In the genomic region with DNA sequence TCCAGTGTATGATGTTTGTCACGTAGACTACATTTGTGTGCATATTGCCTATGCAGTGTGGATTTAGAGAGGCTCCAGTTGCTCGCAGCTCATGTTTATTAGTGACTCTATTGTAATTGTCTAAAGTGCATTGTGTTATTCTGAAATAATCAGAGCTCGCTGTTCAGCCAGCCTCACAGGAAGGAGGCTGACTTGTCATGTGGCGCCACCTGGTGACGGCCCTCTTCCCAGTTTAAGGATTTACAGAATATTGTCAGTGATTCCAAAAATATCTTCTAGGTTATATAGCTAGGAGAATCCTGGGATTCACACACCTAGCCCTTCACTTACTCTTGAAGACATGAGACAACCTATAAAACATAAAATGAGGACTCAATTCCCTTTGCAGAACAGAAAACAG, we compare ENCODE assay signal across 8 mouse cellular contexts. TPM values are rescaled to one million over a fixed set of nuclear protein-coding genes. Genes with fewer than 3 reads are reported as not detected.
A peak's percentile ranks its signal among the peaks of the same experiment; 100 is the strongest.
DNase-seq lines count a peak whose midpoint lies in the region; ATAC-seq lines count a peak whose summit lies in the region.

No protein-coding gene starts in this region.

- H3K27me3 ChIP-seq in kidney, embryonic 16.5 days (ENCODE audit: insufficient read depth, low read length) = no peaks in the 10 kb centered on the region
- H3K27me3 ChIP-seq in forebrain, embryonic 14.5 days (replicated peaks; ENCODE audit: control insufficient read depth, insufficient read depth, low read length) = no peaks in the 10 kb centered on the region
- H3K27me3 ChIP-seq in midbrain, embryonic 14.5 days (ENCODE audit: control insufficient read depth, insufficient read depth, low read length) = no peaks in the 10 kb centered on the region

- no peak overlapping the region for H3K4me3 ChIP-seq in kidney, embryonic 16.5 days (ENCODE audit: low read length)
- no peak overlapping the region for H3K4me3 ChIP-seq in forebrain, embryonic 14.5 days (ENCODE audit: low read depth, low read length)
- no peak overlapping the region for H3K4me3 ChIP-seq in midbrain, embryonic 14.5 days (replicated peaks; ENCODE audit: low read depth, low read length)

- intact Hi-C loops in left cerebral cortex, postnatal 10 days (cut with DNase I) = loop anchor here (2.0 kb wide), 1 partner anchor 160 kb away; no protein-coding TSS in a partner anchor

- H3K4me1 ChIP-seq in kidney, embryonic 16.5 days (ENCODE audit: insufficient read depth, low read length) = no peaks in the 10 kb centered on the region
- H3K4me1 ChIP-seq in forebrain, embryonic 14.5 days (ENCODE audit: control insufficient read depth, insufficient read depth, low read length) = no peaks in the 10 kb centered on the region
- H3K4me1 ChIP-seq in midbrain, embryonic 14.5 days (ENCODE audit: control insufficient read depth, insufficient read depth, low read length) = no peaks in the 10 kb centered on the region

- no peak overlapping the region for H3K27ac ChIP-seq in kidney, embryonic 16.5 days (ENCODE audit: low read length)
- H3K27ac ChIP-seq in forebrain, embryonic 14.5 days (ENCODE audit: low read depth, low read length) = no peak overlapping the region
- H3K27ac ChIP-seq in midbrain, embryonic 14.5 days (replicated peaks; ENCODE audit: low read depth, low read length) = no peak overlapping the region

- H3K9me3 ChIP-seq in kidney, embryonic 16.5 days (ENCODE audit: low read length) = no peaks in the 10 kb centered on the region
- H3K9me3 ChIP-seq in forebrain, embryonic 14.5 days (replicated peaks; ENCODE audit: control insufficient read depth, low read length) = no peaks in the 10 kb centered on the region
- H3K9me3 ChIP-seq in midbrain, embryonic 14.5 days (ENCODE audit: control insufficient read depth, low read length) = no peaks in the 10 kb centered on the region

- peaks cover 36% of the 10 kb centered on the region for H3K36me3 ChIP-seq in kidney, embryonic 16.5 days (ENCODE audit: insufficient read depth, low read length)
- peaks cover 53% of the 10 kb centered on the region for H3K36me3 ChIP-seq in forebrain, embryonic 14.5 days (ENCODE audit: control insufficient read depth, insufficient read depth, low read length)
- peaks cover 64% of the 10 kb centered on the region for H3K36me3 ChIP-seq in midbrain, embryonic 14.5 days (ENCODE audit: control insufficient read depth, insufficient read depth, low read length)

- H3K9ac ChIP-seq in kidney, embryonic 16.5 days (replicated peaks; ENCODE audit: low read length) = no peak overlapping the region
- no peak overlapping the region for H3K9ac ChIP-seq in forebrain, embryonic 14.5 days (ENCODE audit: low read length)
- no peak overlapping the region for H3K9ac ChIP-seq in midbrain, embryonic 14.5 days (replicated peaks; ENCODE audit: low read length)

- peak; percentile 40 for DNase-seq in kidney, adult 11 months
- peak; percentile 45 for DNase-seq in c-Kit-positive CD71-positive TER-119-positive erythroid progenitor cells, embryonic 14.5 days (ENCODE audit: low spot score)
- peak; percentile 84 for DNase-seq in forebrain, embryonic 14.5 days (ENCODE audit: low spot score)
- DNase-seq in left cerebral cortex, postnatal 10 days (ENCODE audit: extremely low spot score in 1 of 2, low spot score in 2 of 2) = peak; percentile 38 to 80
- DNase-seq in midbrain, embryonic 14.5 days = peak; percentile 91
- peak; percentile 47 to 72 for DNase-seq in spleen, postnatal 14 days (ENCODE audit: low spot score in 2 of 2)

- no peak overlapping the region for H3K4me2 ChIP-seq in kidney, embryonic 16.5 days (replicated peaks; ENCODE audit: low read depth, low read length)
- H3K4me2 ChIP-seq in forebrain, embryonic 14.5 days (ENCODE audit: low read length) = no peak overlapping the region
- no peak overlapping the region for H3K4me2 ChIP-seq in midbrain, embryonic 14.5 days (ENCODE audit: low read length)

- 37% methylated on average over 5 of the region's 5 CpGs for WGBS in kidney, embryonic 16.5 days
- WGBS in forebrain, embryonic 14.5 days = 27% methylated on average over 5 of the region's 5 CpGs
- WGBS in midbrain, embryonic 14.5 days = 35% methylated on average over 5 of the region's 5 CpGs

- no peak for ATAC-seq in kidney, embryonic 16.5 days (ENCODE audit: low FRiP score, low TSS enrichment)
- peak; percentile 55; the same call in 1 of the 2 replicates for ATAC-seq in forebrain, embryonic 14.5 days
- ATAC-seq in hematopoietic stem cell, adult 5-6 weeks (replicated peaks in 1 of 2; ENCODE audit: insufficient read depth in 1 of 2, low FRiP score in 2 of 2, low TSS enrichment in 1 of 2, low read depth in 1 of 2, poor library complexity in 2 of 2, severe bottlenecking in 2 of 2) = peak; percentile 75; a peak in 3 of 4 replicates
- no peak for ATAC-seq in midbrain, embryonic 14.5 days (ENCODE audit: low FRiP score, low TSS enrichment)

RNA-seq across cellular contexts. Expression of a gene that starts 32.0 kb away (rescaled TPM):
- 4.0 and 4.3 TPM in 2 replicates for polyA plus RNA-seq in kidney, embryonic 16.5 days (2015; fragmentation: Nextera tagmentation; extraction: Ambion mirVana)
- 3.4 and 5.3 TPM in 2 replicates for polyA plus RNA-seq in forebrain, embryonic 14.5 days (2014; fragmentation: Nextera tagmentation; extraction: Ambion mirVana)
- 5.4 and 6.6 TPM in 2 replicates for total RNA-seq in hematopoietic stem cell, adult 5-6 weeks (2017)
- 1 to 10 TPM; 7.5 to 8.7 TPM for total RNA-seq in left cerebral cortex, postnatal 10 days (2021)
- polyA plus RNA-seq in midbrain, embryonic 14.5 days (2014; fragmentation: Nextera tagmentation; extraction: Ambion mirVana) = 4.0 and 5.3 TPM in 2 replicates

RNA-seq across cellular contexts. Expression of a gene that starts 32.1 kb away (rescaled TPM):
- polyA plus RNA-seq in kidney, embryonic 16.5 days (2015; fragmentation: Nextera tagmentation; extraction: Ambion mirVana) = 36.4 and 37.1 TPM in 2 replicates
- 22.5 and 27.1 TPM in 2 replicates for polyA plus RNA-seq in forebrain, embryonic 14.5 days (2014; fragmentation: Nextera tagmentation; extraction: Ambion mirVana)
- 111 and 118 TPM in 2 replicates for total RNA-seq in hematopoietic stem cell, adult 5-6 weeks (2017)
- total RNA-seq in left cerebral cortex, postnatal 10 days (2021) = 10 to 100 TPM; 47.0 to 48.3 TPM
- 31.9 and 42.6 TPM in 2 replicates for polyA plus RNA-seq in midbrain, embryonic 14.5 days (2014; fragmentation: Nextera tagmentation; extraction: Ambion mirVana)

Comparison
In these comparisons a context has a peak if more than half of its experiments do, and no peak if none do; other contexts are left out.
1. DNase-seq: peak in every context shown above with its lines; median percentile 91 in midbrain, embryonic 14.5 days; 84 in forebrain, embryonic 14.5 days; 60 in spleen, postnatal 14 days; 59 in left cerebral cortex, postnatal 10 days; 45 in c-Kit-positive CD71-positive TER-119-positive erythroid progenitor cells, embryonic 14.5 days; 40 in kidney, adult 11 months.
2. ATAC-seq: peak in forebrain, embryonic 14.5 days (single experiment) and hematopoietic stem cell, adult 5-6 weeks (2 of 2); none in kidney, embryonic 16.5 days (single experiment) and midbrain, embryonic 14.5 days (single experiment).